Mouse (Mus musculus) forebrain, embryonic 14.5 days (tissue): ENCODE data around the gene Lpar1. TPM values are rescaled to one million over a fixed set of nuclear protein-coding genes. Genes with fewer than 3 reads are reported as not detected.
A peak's percentile ranks its signal among the peaks of the same experiment; 100 is the strongest.

ENCODE experiments used
- ATAC-seq: fragments of 200-750 bp; cut with Nextera tagmentation; 2 replicates; pipeline ENCODE4 v1.8.0; 2017; ENCODE audit warnings: mild to moderate bottlenecking, moderate library complexity
- DNase-seq: peaks from one replicate; pipeline ENCODE4 v3.0.0-alpha.2; 2015; ENCODE audit warnings: low spot score
- H3K27ac ChIP-seq: fragments of 300-500 bp; sonication (generic); 2 replicates; pipeline ENCODE4 v1.5.1; 2014; ENCODE audit warnings: low read depth, mild to moderate bottlenecking, control low read depth, low read length, moderate library complexity
- H3K27me3 ChIP-seq: fragments of 300-500 bp; sonication (generic); replicated peaks from 2 replicates; pipeline ENCODE4 v1.6.1; 2014; ENCODE audit warnings: low read length, control low read depth, mixed read lengths; ENCODE audit not compliant: control insufficient read depth, insufficient read depth
- H3K36me3 ChIP-seq: fragments of 300-500 bp; sonication (generic); 2 replicates; pipeline ENCODE4 v1.6.1; 2014; ENCODE audit warnings: low read length, control low read depth; ENCODE audit not compliant: control insufficient read depth, insufficient read depth
- H3K4me1 ChIP-seq: fragments of 300-500 bp; sonication (generic); 2 replicates; pipeline ENCODE4 v1.6.1; 2014; ENCODE audit warnings: antibody characterized with exemption, low read length, control low read depth; ENCODE audit not compliant: control insufficient read depth, insufficient read depth
- H3K4me2 ChIP-seq: fragments of 300-500 bp; sonication (generic); 2 replicates; pipeline ENCODE4 v1.6.1; 2014; ENCODE audit warnings: mild to moderate bottlenecking, control low read depth, low read length
- H3K4me3 ChIP-seq: fragments of 300-500 bp; sonication (generic); 2 replicates; pipeline ENCODE4 v1.5.1; 2014; ENCODE audit warnings: low read depth, low read length, control low read depth
- H3K9ac ChIP-seq: fragments of 300-500 bp; sonication (generic); 2 replicates; pipeline ENCODE4 v1.6.1; 2014; ENCODE audit warnings: mild to moderate bottlenecking, low read length, control low read depth, moderate library complexity
- H3K9me3 ChIP-seq: fragments of 300-500 bp; sonication (generic); replicated peaks from 2 replicates; pipeline ENCODE4 v1.6.1; 2016; ENCODE audit warnings: low read length, control low read depth, mixed read lengths; ENCODE audit not compliant: control insufficient read depth
- WGBS: fragments of 180-500 bp; shearing (Covaris S2); extraction: QIAGEN DNeasy Blood & Tissue Kit; methylation state at CpG from one replicate; pipeline ENCODE4 v1.1.7; 2014; 5-methylcytosine and 5-hydroxymethylcytosine counted together
- polyA plus RNA-seq: library from polyadenylated mRNA; unstranded; fragments of >200 nt; fragmentation: Nextera tagmentation; extraction: Ambion mirVana; gene quantifications from 2 replicates; pipeline ENCODE4 v1.2.1, GENCODE M21; 2014

Gene Lpar1
- polyA plus RNA-seq, 1 experiment from 2014 or later = 35.2 TPM

DNA sequence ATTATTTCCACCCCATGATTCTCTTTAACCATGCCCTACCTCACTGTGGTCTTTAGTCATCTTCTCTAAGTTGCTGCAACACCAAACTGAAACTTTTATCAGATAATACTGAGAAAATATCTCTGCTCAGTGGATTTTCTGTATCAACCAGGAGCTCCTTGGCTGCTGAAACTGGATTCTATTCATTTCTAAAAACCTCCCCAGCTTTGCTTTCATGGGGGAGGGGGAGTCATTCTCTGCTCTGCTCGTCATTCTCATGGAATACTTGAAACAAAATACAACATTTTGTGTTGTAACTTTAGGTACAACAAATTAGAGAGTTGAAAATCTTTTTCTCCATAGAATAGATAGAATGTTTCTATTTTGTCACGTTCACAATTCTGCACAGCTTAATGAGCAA, 18.7 kb upstream of the Lpar1 start:
- Histone ChIP-seq H3K4me3 (no peak overlapping the region), H3K9ac (no peak overlapping the region), H3K4me2 (no peak overlapping the region), H3K36me3 (no peaks in the 10 kb centered on the region), H3K9me3 (no peaks in the 10 kb centered on the region), H3K27ac (no peak overlapping the region), H3K4me1 (no peaks in the 10 kb centered on the region), H3K27me3 (no peaks in the 10 kb centered on the region)
- DNase-seq (no peak), ATAC-seq (no peak)
- 55% methylated on average over 2 of the region's 2 CpGs for WGBS

DNA sequence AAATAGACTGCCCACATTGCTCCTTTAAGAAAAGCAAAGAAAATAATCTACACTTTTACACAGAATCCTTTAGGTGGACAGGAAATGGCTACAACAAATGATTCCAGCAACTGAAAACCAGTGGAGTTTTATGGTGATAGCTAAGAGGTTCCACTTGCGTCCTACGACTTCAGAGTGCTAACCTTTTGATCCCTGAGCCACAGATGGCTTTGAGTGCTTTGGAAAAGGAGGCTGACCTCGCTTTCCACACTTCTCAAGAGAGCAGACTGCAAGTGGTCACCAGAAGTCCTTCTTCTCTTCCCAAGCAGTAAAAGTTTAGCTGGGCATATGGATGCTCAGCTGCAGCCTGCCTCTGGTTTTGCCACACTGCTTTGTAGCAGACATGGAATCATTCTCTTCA, 18.0 kb upstream of the Lpar1 start:
- Histone ChIP-seq H3K9me3 (no peaks in the 10 kb centered on the region), H3K27me3 (no peaks in the 10 kb centered on the region), H3K4me1 (no peaks in the 10 kb centered on the region), H3K4me2 (no peak overlapping the region), H3K36me3 (no peaks in the 10 kb centered on the region), H3K9ac (no peak overlapping the region), H3K27ac (no peak overlapping the region), H3K4me3 (no peak overlapping the region)
- DNase-seq = no peak
- no peak for ATAC-seq
- WGBS = 11% methylated on average over 3 of the region's 3 CpGs

DNA sequence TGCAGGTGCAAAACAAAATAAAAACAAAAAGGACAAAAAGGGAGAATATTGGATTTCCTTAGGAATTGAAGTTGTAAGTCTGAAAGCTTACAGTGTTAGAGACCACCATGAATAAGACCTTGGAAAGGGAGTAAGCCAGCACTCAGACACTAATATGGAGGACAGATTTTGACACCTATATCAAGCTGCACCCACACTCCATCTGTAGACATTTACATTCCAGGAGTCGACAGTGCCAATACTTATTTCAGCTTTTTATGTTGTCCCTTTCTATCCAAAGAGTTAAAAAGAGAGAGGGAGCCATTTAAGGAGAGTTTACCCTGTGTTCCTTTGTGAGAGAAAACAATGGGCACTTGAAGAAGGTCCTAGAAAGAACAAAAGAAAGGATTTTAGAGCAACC, 17.5 kb upstream of the Lpar1 start:
- no peaks in the 10 kb centered on the region for H3K4me1 ChIP-seq
- no peak overlapping the region for H3K4me2 ChIP-seq
- no peak overlapping the region for H3K27ac ChIP-seq
- no peak for DNase-seq
- no peaks in the 10 kb centered on the region for H3K27me3 ChIP-seq
- no peaks in the 10 kb centered on the region for H3K36me3 ChIP-seq
- no peak overlapping the region for H3K9ac ChIP-seq
- 0% methylated on average over 1 of the region's 1 CpGs for WGBS
- no peak for ATAC-seq
- no peak overlapping the region for H3K4me3 ChIP-seq
- H3K9me3 ChIP-seq = no peaks in the 10 kb centered on the region

DNA sequence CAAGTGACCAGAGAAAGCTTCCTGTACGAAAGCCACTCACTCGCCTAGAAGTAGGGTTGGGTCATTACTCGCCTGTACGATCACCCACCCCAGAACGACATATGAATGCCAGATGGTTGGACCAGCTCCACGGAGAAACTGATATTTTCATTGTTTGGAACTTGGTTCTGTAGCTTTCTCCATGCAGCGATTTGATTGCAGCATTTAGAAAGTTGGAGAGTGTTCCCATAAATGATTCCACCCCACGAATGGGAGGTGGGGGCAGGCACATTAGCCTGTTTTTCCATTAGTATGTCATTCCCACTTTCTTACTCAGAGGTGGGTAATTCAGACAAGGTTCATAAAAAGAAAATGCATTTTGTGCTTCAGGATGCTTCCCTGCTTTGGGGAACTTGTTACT, 14.8 kb upstream of the Lpar1 start:
- ATAC-seq (no peak), DNase-seq (no peak)
- Histone ChIP-seq H3K9me3 (no peaks in the 10 kb centered on the region), H3K9ac (no peak overlapping the region), H3K36me3 (no peaks in the 10 kb centered on the region), H3K4me1 (no peaks in the 10 kb centered on the region), H3K4me3 (no peak overlapping the region), H3K4me2 (no peak overlapping the region), H3K27me3 (no peaks in the 10 kb centered on the region), H3K27ac (no peak overlapping the region)
- 76% methylated on average over 8 of the region's 8 CpGs for WGBS

DNA sequence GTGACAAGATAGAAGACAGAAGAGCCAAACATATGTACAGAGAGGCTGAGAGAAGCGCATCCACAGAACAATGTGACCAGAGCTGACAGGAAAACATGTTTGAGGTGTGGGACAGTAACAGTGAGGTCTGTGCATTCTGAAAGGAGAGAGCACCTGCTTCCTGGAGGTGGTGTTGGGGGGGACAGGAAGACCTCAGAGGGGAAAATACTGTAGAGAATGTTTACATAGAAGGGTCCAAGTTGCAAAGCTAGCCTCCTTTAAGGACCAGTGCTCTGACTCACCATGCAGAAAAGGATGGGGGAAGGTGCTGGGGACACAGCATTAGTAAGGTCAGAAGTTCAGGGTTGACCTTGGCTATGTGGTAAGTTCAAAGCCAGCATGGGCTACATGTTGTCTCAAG, 9.1 kb upstream of the Lpar1 start:
- Histone ChIP-seq H3K9me3 (no peaks in the 10 kb centered on the region), H3K4me3 (no peak overlapping the region), H3K27me3 (no peaks in the 10 kb centered on the region), H3K9ac (no peak overlapping the region), H3K27ac (no peak overlapping the region), H3K4me2 (no peak overlapping the region), H3K36me3 (no peaks in the 10 kb centered on the region), H3K4me1 (no peaks in the 10 kb centered on the region)
- DNase-seq (no peak), ATAC-seq (no peak)
- 94% methylated on average over 1 of the region's 1 CpGs for WGBS

DNA sequence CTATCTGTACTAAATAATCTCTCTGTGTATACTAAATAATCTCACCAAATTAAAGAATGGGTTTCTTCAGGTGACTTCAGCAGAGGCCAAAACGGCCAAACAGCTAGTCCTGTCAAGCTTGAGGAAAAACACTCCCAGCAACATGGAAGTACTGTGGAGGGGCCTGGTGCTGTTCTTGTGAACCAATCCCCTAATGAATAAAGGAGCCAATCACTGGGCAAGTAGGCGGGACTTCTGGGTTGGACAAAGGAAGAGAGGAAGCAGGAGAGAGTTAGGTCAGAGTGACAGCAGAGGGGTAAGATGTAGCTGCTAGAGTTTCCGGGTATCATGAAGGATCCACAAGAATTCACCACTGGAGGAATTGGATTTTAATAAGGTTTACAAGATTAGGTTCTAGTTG, 3.3 kb upstream of the Lpar1 start:
- Histone ChIP-seq H3K4me1 (0 out of 2 replicates have a peak, but pooled peaks cover 2% of the 10 kb centered on the region), H3K9me3 (no peaks in the 10 kb centered on the region), H3K27ac (no peak overlapping the region), H3K9ac (no peak overlapping the region), H3K4me2 (no peak overlapping the region), H3K36me3 (no peaks in the 10 kb centered on the region), H3K4me3 (no peak overlapping the region), H3K27me3 (no peaks in the 10 kb centered on the region)
- DNase-seq = no peak
- 89% methylated on average over 3 of the region's 3 CpGs for WGBS
- no peak for ATAC-seq

DNA sequence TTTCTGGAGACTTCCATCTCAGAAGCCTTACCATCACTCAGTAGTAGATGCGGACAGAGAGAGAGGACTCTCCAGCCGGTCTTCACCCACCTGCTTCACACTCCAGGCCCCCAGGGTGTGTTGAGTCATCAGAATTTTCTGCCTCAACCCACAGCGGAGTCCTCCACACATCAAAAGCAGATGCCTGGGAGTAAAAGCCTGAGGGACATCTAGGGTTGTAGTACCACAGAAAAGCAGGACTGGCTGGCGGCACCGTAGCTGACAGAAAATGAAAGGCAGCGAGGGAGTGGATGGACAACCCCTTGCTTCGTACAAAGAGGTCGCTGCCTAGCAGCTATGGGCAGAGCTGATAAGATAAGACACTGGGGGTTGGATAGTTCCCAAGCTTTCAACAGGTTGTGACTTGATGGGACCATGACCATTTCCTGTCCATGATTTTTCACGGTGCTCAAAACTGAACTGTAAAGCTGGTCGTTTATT, 701 bp upstream of the Lpar1 start:
- H3K27ac ChIP-seq = no peak overlapping the region
- H3K9me3 ChIP-seq = no peaks in the 10 kb centered on the region
- no peaks in the 10 kb centered on the region for H3K27me3 ChIP-seq
- 45% methylated on average over 10 of the region's 10 CpGs for WGBS
- no peak overlapping the region for H3K4me3 ChIP-seq
- H3K36me3 ChIP-seq = no peaks in the 10 kb centered on the region
- 0 out of 2 replicates have a peak, but pooled peaks cover 2% of the 10 kb centered on the region for H3K4me1 ChIP-seq
- DNase-seq = peak; percentile 4
- ATAC-seq = no peak
- no peak overlapping the region for H3K9ac ChIP-seq
- peak overlapping the region; percentile 94 for H3K4me2 ChIP-seq

DNA sequence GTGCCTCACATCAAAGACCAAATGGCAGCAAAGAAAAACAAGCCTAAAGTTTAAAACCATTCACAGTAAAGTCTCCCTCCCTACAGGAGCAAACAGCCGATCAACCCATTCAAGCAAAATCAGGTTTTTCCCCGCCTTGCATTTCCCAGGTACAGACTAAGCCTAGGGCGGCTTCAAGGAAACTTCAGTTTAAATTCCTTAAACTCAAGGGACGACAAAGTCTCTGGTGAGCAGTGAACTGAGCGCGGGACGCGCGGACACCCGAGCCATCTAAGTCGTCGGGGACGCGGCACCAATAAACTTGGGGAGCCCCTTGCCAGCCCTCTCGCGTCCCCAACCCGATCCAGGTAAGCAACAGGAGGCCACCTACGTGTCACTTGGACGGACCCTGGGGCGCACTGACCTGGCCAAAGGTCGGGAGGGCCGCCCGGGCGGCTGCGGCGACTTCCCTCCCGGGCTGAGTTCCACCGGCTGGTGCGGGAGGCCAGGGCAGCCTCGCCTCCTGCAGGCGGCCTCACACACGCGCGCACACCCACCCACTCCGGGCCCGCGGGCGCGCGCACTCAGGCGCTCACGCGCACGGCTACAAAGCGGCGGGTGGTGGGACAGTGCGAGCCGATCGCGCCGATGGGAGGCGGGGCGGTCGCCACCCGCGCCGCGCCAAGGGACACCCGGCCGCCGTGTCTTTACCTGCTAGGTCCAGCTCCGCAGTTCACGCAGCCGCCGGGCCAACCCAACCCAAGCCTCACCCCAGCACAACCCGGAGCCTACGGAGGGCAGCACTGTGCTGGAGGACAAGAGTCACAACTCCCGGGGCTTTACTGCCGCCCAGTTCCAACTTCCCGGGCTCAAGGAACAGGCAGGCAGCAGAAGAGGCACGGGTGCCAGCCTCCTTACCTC, 717 bp downstream of the Lpar1 start:
- ATAC-seq (peak; percentile 91), DNase-seq (peak; percentile 81)
- no peaks in the 10 kb centered on the region for H3K27me3 ChIP-seq
- H3K4me1 ChIP-seq = 0 out of 2 replicates have a peak, but pooled peaks cover 2% of the 10 kb centered on the region
- peak overlapping the region; percentile 74 for H3K9ac ChIP-seq
- H3K4me3 ChIP-seq = peak overlapping the region; percentile 62
- H3K36me3 ChIP-seq = no peaks in the 10 kb centered on the region
- peak overlapping the region; percentile 94 for H3K4me2 ChIP-seq
- under 1% methylated on average over 63 of the region's 71 CpGs for WGBS
- no peaks in the 10 kb centered on the region for H3K9me3 ChIP-seq
- peak overlapping the region; percentile 17; the same call in 1 of the 2 replicates for H3K27ac ChIP-seq

DNA sequence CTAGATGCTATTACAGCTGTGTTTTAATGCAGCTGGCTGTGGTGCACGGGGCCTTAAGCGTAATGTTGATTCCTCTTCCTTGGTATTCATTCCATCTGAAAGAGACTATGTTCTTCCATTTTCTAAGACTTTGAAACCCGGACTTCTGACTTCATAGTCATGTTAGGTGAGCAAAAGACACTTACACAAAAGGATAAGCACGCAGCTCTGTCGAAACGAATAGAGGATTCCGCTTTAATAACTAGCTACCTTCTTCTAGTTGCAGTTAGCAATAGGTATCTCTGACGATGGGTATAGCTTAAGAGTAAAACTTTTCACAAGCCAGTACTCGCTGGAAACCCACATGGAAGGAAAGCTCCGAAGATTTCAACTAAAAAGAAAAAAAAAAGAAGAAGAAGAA, 1.5 kb downstream of the Lpar1 start:
- no peak for ATAC-seq
- Histone ChIP-seq H3K9me3 (no peaks in the 10 kb centered on the region), H3K27ac (no peak overlapping the region), H3K9ac (no peak overlapping the region; the same call in 1 of the 2 replicates), H3K4me2 (peak overlapping the region; percentile 94), H3K4me3 (peak overlapping the region; percentile 62), H3K36me3 (no peaks in the 10 kb centered on the region), H3K4me1 (0 out of 2 replicates have a peak, but pooled peaks cover 2% of the 10 kb centered on the region), H3K27me3 (no peaks in the 10 kb centered on the region)
- WGBS = 4% methylated on average over 10 of the region's 10 CpGs
- DNase-seq = peak; percentile 11
